Mouse (Mus musculus) heart, embryonic 14.5 days (tissue): ENCODE results near the gene Gpr18. TPM values are rescaled to one million over a fixed set of nuclear protein-coding genes. Genes with fewer than 3 reads are reported as not detected.

Experiments
- ATAC-seq: fragments of 200-750 bp; cut with Nextera tagmentation; 2 replicates; pipeline ENCODE4 v1.8.0; 2017; ENCODE audit warnings: low read depth, moderate TSS enrichment; ENCODE audit not compliant: insufficient number of reproducible peaks, insufficient read depth, low FRiP score
- H3K27ac ChIP-seq, 2 experiments: fragments of 200-500 bp in 1 of 2; fragments of 300-500 bp in 1 of 2; sonication (generic) in 1 of 2; replicated peaks in 1 of 2; 2 replicates each; pipeline ENCODE4 v1.5.1; 2012 to 2014; ENCODE audit warnings: low read depth in 2 of 2, low read length in 2 of 2, control low read depth in 1 of 2, mild to moderate bottlenecking in 1 of 2, mixed read lengths in 1 of 2; ENCODE audit not compliant: control insufficient read depth in 1 of 2, insufficient read depth in 1 of 2
- H3K27me3 ChIP-seq: fragments of 300-500 bp; sonication (generic); 2 replicates; pipeline ENCODE4 v1.6.1; 2014; ENCODE audit warnings: mild to moderate bottlenecking, low read length, control low read depth; ENCODE audit not compliant: control insufficient read depth, insufficient read depth
- H3K36me3 ChIP-seq: fragments of 300-500 bp; sonication (generic); 2 replicates; pipeline ENCODE4 v1.6.1; 2014; ENCODE audit warnings: mild to moderate bottlenecking, control low read depth, low read length, mixed read lengths; ENCODE audit not compliant: control insufficient read depth, insufficient read depth
- H3K4me1 ChIP-seq, 2 experiments: fragments of 200-500 bp in 1 of 2; fragments of 300-500 bp in 1 of 2; sonication (generic) in 1 of 2; 2 replicates each; pipeline ENCODE4 v1.6.1; 2012 to 2014; ENCODE audit warnings: low read length in 2 of 2, control low read depth in 1 of 2, mixed read lengths in 1 of 2; ENCODE audit not compliant: control insufficient read depth in 2 of 2, insufficient read depth in 2 of 2
- H3K4me2 ChIP-seq: fragments of 300-500 bp; sonication (generic); 2 replicates; pipeline ENCODE4 v1.6.1; 2014; ENCODE audit warnings: mild to moderate bottlenecking, low read length
- H3K4me3 ChIP-seq, 2 experiments: fragments of 200-500 bp in 1 of 2; fragments of 300-500 bp in 1 of 2; sonication (generic) in 1 of 2; 2 replicates each; pipeline ENCODE4 v1.5.1; 2012 to 2014; ENCODE audit warnings: low read length in 2 of 2, mild to moderate bottlenecking in 2 of 2, control low read depth in 1 of 2, low read depth in 1 of 2, moderate library complexity in 1 of 2; ENCODE audit not compliant: control insufficient read depth in 1 of 2, insufficient read depth in 1 of 2
- H3K9ac ChIP-seq: fragments of 300-500 bp; sonication (generic); 2 replicates; pipeline ENCODE4 v1.6.1; 2014; ENCODE audit warnings: mild to moderate bottlenecking, low read length
- H3K9me3 ChIP-seq: fragments of 300-500 bp; sonication (generic); 2 replicates; pipeline ENCODE4 v1.6.1; 2016; ENCODE audit warnings: low read length, control low read depth; ENCODE audit not compliant: control insufficient read depth
- WGBS: fragments of 180-500 bp; shearing (Covaris S2); extraction: QIAGEN DNeasy Blood & Tissue Kit; methylation state at CpG from one replicate; pipeline ENCODE4 v1.1.7; 2014; 5-methylcytosine and 5-hydroxymethylcytosine counted together
- polyA plus RNA-seq: library from polyadenylated mRNA; unstranded; fragments of >200 nt; fragmentation: Nextera tagmentation; extraction: Ambion mirVana; gene quantifications from 2 replicates; pipeline ENCODE4 v1.2.1, GENCODE M21; 2014

Gene Gpr18
- polyA plus RNA-seq, 1 experiment from 2014 or later: not detected

- no peak overlapping the region for H3K9ac ChIP-seq
- H3K27ac ChIP-seq: no peak overlapping the region
- no peaks in the 10 kb centered on the region for H3K27me3 ChIP-seq
- no peak overlapping the region for H3K4me2 ChIP-seq
- WGBS: 81% methylated on average over 5 of the region's 5 CpGs
- no peak overlapping the region for H3K4me3 ChIP-seq
- peaks cover 4 to 9% of the 10 kb centered on the region in 2 experiments; a peak in 2 of 4 replicates for H3K4me1 ChIP-seq
- H3K36me3 ChIP-seq: no peaks in the 10 kb centered on the region
- H3K9me3 ChIP-seq: no peaks in the 10 kb centered on the region
- ATAC-seq: no peak
Measured at GRCm38 (mm10) chr14:121955176-121955795, 39.7 kb upstream of the Gpr18 start.

GRCm38 (mm10) chr14:121954608-121955007, 39.0 kb upstream of the Gpr18 start:
- H3K27me3 ChIP-seq: no peaks in the 10 kb centered on the region
- H3K9me3 ChIP-seq: no peaks in the 10 kb centered on the region
- WGBS: 89% methylated on average over 12 of the region's 12 CpGs
- no peak for ATAC-seq
- no peak overlapping the region for H3K4me2 ChIP-seq
- H3K27ac ChIP-seq: no peak overlapping the region
- peaks cover 4 to 9% of the 10 kb centered on the region in 2 experiments; a peak in 2 of 4 replicates for H3K4me1 ChIP-seq
- no peak overlapping the region for H3K4me3 ChIP-seq
- H3K9ac ChIP-seq: no peak overlapping the region
- H3K36me3 ChIP-seq: no peaks in the 10 kb centered on the region

GRCm38 (mm10) chr14:121954129-121954528, 38.5 kb upstream of the Gpr18 start:
- H3K4me3 ChIP-seq: no peak overlapping the region
- peaks cover 4 to 9% of the 10 kb centered on the region in 2 experiments; a peak in 2 of 4 replicates for H3K4me1 ChIP-seq
- H3K27ac ChIP-seq: no peak overlapping the region
- no peak overlapping the region for H3K4me2 ChIP-seq
- no peak for ATAC-seq
- no peaks in the 10 kb centered on the region for H3K36me3 ChIP-seq
- no peak overlapping the region for H3K9ac ChIP-seq
- 50% methylated on average over 11 of the region's 11 CpGs for whole genome bisulfite sequencing
- H3K9me3 ChIP-seq: no peaks in the 10 kb centered on the region
- no peaks in the 10 kb centered on the region for H3K27me3 ChIP-seq

GRCm38 (mm10) chr14:121952046-121952400, 36.4 kb upstream of the Gpr18 start:
- ATAC-seq: no peak
- Histone ChIP-seq H3K9ac (no peak overlapping the region), H3K9me3 (no peaks in the 10 kb centered on the region), H3K27me3 (no peaks in the 10 kb centered on the region), H3K4me2 (no peak overlapping the region), H3K27ac (no peak overlapping the region), H3K4me3 (no peak overlapping the region), H3K36me3 (no peaks in the 10 kb centered on the region), H3K4me1 (peaks cover 4 to 9% of the 10 kb centered on the region in 2 experiments; a peak in 1 of 4 replicates)
- WGBS: 89% methylated on average over 5 of the region's 5 CpGs

GRCm38 (mm10) chr14:121951399-121952045, 35.9 kb upstream of the Gpr18 start:
- WGBS: 58% methylated on average over 2 of the region's 2 CpGs
- Histone ChIP-seq H3K4me1 (peaks cover 4 to 9% of the 10 kb centered on the region in 2 experiments; a peak in 1 of 4 replicates), H3K4me3 (no peak overlapping the region), H3K36me3 (no peaks in the 10 kb centered on the region), H3K9me3 (no peaks in the 10 kb centered on the region), H3K27me3 (no peaks in the 10 kb centered on the region), H3K27ac (no peak overlapping the region), H3K9ac (no peak overlapping the region), H3K4me2 (no peak overlapping the region)
- ATAC-seq: no peak

- H3K36me3 ChIP-seq: no peaks in the 10 kb centered on the region
- H3K4me2 ChIP-seq: no peak overlapping the region
- no peaks in the 10 kb centered on the region for H3K9me3 ChIP-seq
- 86% methylated on average over 5 of the region's 5 CpGs for WGBS
- ATAC-seq: no peak
- no peaks in the 10 kb centered on the region for H3K27me3 ChIP-seq
- no peak overlapping the region for H3K9ac ChIP-seq
- H3K4me3 ChIP-seq: no peak overlapping the region
- no peak overlapping the region for H3K27ac ChIP-seq
- peaks cover 4 to 9% of the 10 kb centered on the region in 2 experiments; a peak in 1 of 4 replicates for H3K4me1 ChIP-seq
Measured at GRCm38 (mm10) chr14:121949897-121950296, 34.3 kb upstream of the Gpr18 start.

- H3K27ac ChIP-seq: no peak overlapping the region
- no peak overlapping the region for H3K9ac ChIP-seq
- H3K4me1 ChIP-seq: peaks cover 4 to 9% of the 10 kb centered on the region in 2 experiments; a peak in 1 of 4 replicates
- ATAC-seq: no peak
- WGBS: 89% methylated on average over 3 of the region's 3 CpGs
- H3K4me3 ChIP-seq: no peak overlapping the region
- H3K9me3 ChIP-seq: no peaks in the 10 kb centered on the region
- no peaks in the 10 kb centered on the region for H3K27me3 ChIP-seq
- H3K4me2 ChIP-seq: no peak overlapping the region
- H3K36me3 ChIP-seq: no peaks in the 10 kb centered on the region
Measured at GRCm38 (mm10) chr14:121949436-121949835, 33.9 kb upstream of the Gpr18 start.
